Mouse (Mus musculus): ENCODE data around the gene Camkmt. TPM values are rescaled to one million over a fixed set of nuclear protein-coding genes. Genes with fewer than 3 reads are reported as not detected.
A peak's percentile ranks its signal among the peaks of the same experiment; 100 is the strongest.

Gene Camkmt
- polyA plus RNA-seq, 1 experiment from 2014 or later: 17.0 TPM

- Histone ChIP-seq H3K27me3 (peaks cover 13% of the 10 kb centered on the region), H3K4me1 (0 out of 2 replicates have a peak, but pooled peaks cover 4% of the 10 kb centered on the region), H3K36me3 (ENCODE audit: poor library complexity, severe bottlenecking) (no peaks in the 10 kb centered on the region), H3K9ac (no peak overlapping the region), H3K4me2 (no peak overlapping the region), H3K9me3 (replicated peaks) (no peaks in the 10 kb centered on the region), H3K4me3 (no peak overlapping the region), H3K27ac (no peak overlapping the region)
- no peak for ATAC-seq
- 70% methylated on average over 8 of the region's 8 CpGs for WGBS
Measured at GRCm38 (mm10) chr17:85381578-85382223, 291.3 kb downstream of the Camkmt start.

- WGBS: 70% methylated on average over 4 of the region's 4 CpGs
- no peak overlapping the region for H3K4me3 ChIP-seq
- no peaks in the 10 kb centered on the region for H3K36me3 ChIP-seq (ENCODE audit: poor library complexity, severe bottlenecking)
- no peak for ATAC-seq
- 0 out of 2 replicates have a peak, but pooled peaks cover 4% of the 10 kb centered on the region for H3K4me1 ChIP-seq
- no peak overlapping the region for H3K27ac ChIP-seq
- no peaks in the 10 kb centered on the region for H3K9me3 ChIP-seq (replicated peaks)
- H3K9ac ChIP-seq: no peak overlapping the region
- no peak overlapping the region for H3K4me2 ChIP-seq
- H3K27me3 ChIP-seq: peaks cover 18% of the 10 kb centered on the region
Measured at GRCm38 (mm10) chr17:85382344-85382743, 292.0 kb downstream of the Camkmt start.

GRCm38 (mm10) chr17:85382906-85383305 lies 292.6 kb downstream of the Camkmt start:
- WGBS: 84% methylated on average over 6 of the region's 6 CpGs
- no peak for ATAC-seq

GRCm38 (mm10) chr17:85393091-85393890 lies 302.9 kb downstream of the Camkmt start:
- no peaks in the 10 kb centered on the region for H3K9me3 ChIP-seq (replicated peaks)
- no peaks in the 10 kb centered on the region for H3K36me3 ChIP-seq (ENCODE audit: poor library complexity, severe bottlenecking)
- H3K27ac ChIP-seq: peak overlapping the region; percentile 70
- peaks cover 46% of the 10 kb centered on the region for H3K4me1 ChIP-seq
- H3K4me3 ChIP-seq: no peak overlapping the region
- 5% methylated on average over 16 of the region's 16 CpGs for WGBS
- H3K27me3 ChIP-seq: peaks cover 25% of the 10 kb centered on the region
- peak overlapping the region; percentile 53 for H3K4me2 ChIP-seq
- H3K9ac ChIP-seq: no peak overlapping the region
- peak; percentile 54 for ATAC-seq

More at GRCm38 (mm10) chr17:85382906-85383305, 292.6 kb downstream of the Camkmt start:
- H3K4me2 ChIP-seq: no peak overlapping the region
- H3K4me3 ChIP-seq: no peak overlapping the region
- 0 out of 2 replicates have a peak, but pooled peaks cover 4% of the 10 kb centered on the region for H3K4me1 ChIP-seq
- no peaks in the 10 kb centered on the region for H3K9me3 ChIP-seq (replicated peaks)
- H3K36me3 ChIP-seq (ENCODE audit: poor library complexity, severe bottlenecking): no peaks in the 10 kb centered on the region
- peaks cover 21% of the 10 kb centered on the region for H3K27me3 ChIP-seq
- no peak overlapping the region for H3K27ac ChIP-seq
- no peak overlapping the region for H3K9ac ChIP-seq

GRCm38 (mm10) chr17:85393891-85394321 lies 303.6 kb downstream of the Camkmt start:
- 7% methylated on average over 7 of the region's 7 CpGs for WGBS
- Histone ChIP-seq H3K27ac (peak overlapping the region; percentile 70), H3K4me1 (peaks cover 46% of the 10 kb centered on the region), H3K9ac (0 out of 2 replicates have a peak overlapping the region, but pooled peaks have one; percentile 3), H3K4me2 (peak overlapping the region; percentile 53), H3K27me3 (peaks cover 29% of the 10 kb centered on the region), H3K9me3 (replicated peaks) (no peaks in the 10 kb centered on the region), H3K36me3 (ENCODE audit: poor library complexity, severe bottlenecking) (no peaks in the 10 kb centered on the region), H3K4me3 (peak overlapping the region; percentile 10; the same call in 1 of the 2 replicates)
- peak; percentile 76 for ATAC-seq

- no peaks in the 10 kb centered on the region for H3K36me3 ChIP-seq (ENCODE audit: poor library complexity, severe bottlenecking)
- H3K27ac ChIP-seq: peak overlapping the region; percentile 70
- H3K4me3 ChIP-seq: no peak overlapping the region
- no peaks in the 10 kb centered on the region for H3K9me3 ChIP-seq (replicated peaks)
- H3K9ac ChIP-seq: no peak overlapping the region
- peak overlapping the region; percentile 53 for H3K4me2 ChIP-seq
- peaks cover 18% of the 10 kb centered on the region for H3K27me3 ChIP-seq
- ATAC-seq: peak; percentile 70
- WGBS: 22% methylated on average over 5 of the region's 5 CpGs
- H3K4me1 ChIP-seq: peaks cover 46% of the 10 kb centered on the region
Measured at GRCm38 (mm10) chr17:85395502-85395901, 305.1 kb downstream of the Camkmt start.

- H3K36me3 ChIP-seq (ENCODE audit: poor library complexity, severe bottlenecking): no peaks in the 10 kb centered on the region
- 58% methylated on average over 4 of the region's 4 CpGs for WGBS
- H3K4me3 ChIP-seq: no peak overlapping the region
- no peak overlapping the region for H3K27ac ChIP-seq
- peaks cover 23% of the 10 kb centered on the region for H3K27me3 ChIP-seq
- H3K4me1 ChIP-seq: peaks cover 14% of the 10 kb centered on the region
- H3K9me3 ChIP-seq (replicated peaks): no peaks in the 10 kb centered on the region
- no peak overlapping the region for H3K4me2 ChIP-seq
- no peak overlapping the region for H3K9ac ChIP-seq
- no peak for ATAC-seq
Measured at GRCm38 (mm10) chr17:85400751-85401150, 310.4 kb downstream of the Camkmt start.

- H3K9me3 ChIP-seq (replicated peaks): no peaks in the 10 kb centered on the region
- peaks cover 14% of the 10 kb centered on the region for H3K27me3 ChIP-seq
- ATAC-seq: no peak
- H3K9ac ChIP-seq: no peak overlapping the region
- 78% methylated on average over 5 of the region's 5 CpGs for WGBS
- no peaks in the 10 kb centered on the region for H3K36me3 ChIP-seq (ENCODE audit: poor library complexity, severe bottlenecking)
- H3K27ac ChIP-seq: no peak overlapping the region
- peaks cover 3% of the 10 kb centered on the region; the same call in 1 of the 2 replicates for H3K4me1 ChIP-seq
- no peak overlapping the region for H3K4me2 ChIP-seq
- H3K4me3 ChIP-seq: no peak overlapping the region
Measured at GRCm38 (mm10) chr17:85405161-85405560, 314.8 kb downstream of the Camkmt start.

GRCm38 (mm10) chr17:85406195-85406594 lies 315.8 kb downstream of the Camkmt start:
- no peak overlapping the region for H3K4me3 ChIP-seq
- no peaks in the 10 kb centered on the region for H3K36me3 ChIP-seq (ENCODE audit: poor library complexity, severe bottlenecking)
- 0 out of 2 replicates have a peak, but pooled peaks cover 3% of the 10 kb centered on the region for H3K9me3 ChIP-seq (replicated peaks)
- WGBS: 84% methylated on average over 10 of the region's 10 CpGs
- no peak overlapping the region for H3K27ac ChIP-seq
- no peak overlapping the region for H3K9ac ChIP-seq
- H3K4me2 ChIP-seq: no peak overlapping the region
- no peak for ATAC-seq
- H3K27me3 ChIP-seq: peaks cover 14% of the 10 kb centered on the region
- H3K4me1 ChIP-seq: no peaks in the 10 kb centered on the region

GRCm38 (mm10) chr17:85428831-85429230 lies 338.5 kb downstream of the Camkmt start:
- 0 out of 2 replicates have a peak, but pooled peaks cover 9% of the 10 kb centered on the region for H3K4me1 ChIP-seq
- no peak overlapping the region for H3K4me3 ChIP-seq
- no peaks in the 10 kb centered on the region for H3K36me3 ChIP-seq (ENCODE audit: poor library complexity, severe bottlenecking)
- 89% methylated on average over 7 of the region's 7 CpGs for WGBS
- H3K9me3 ChIP-seq (replicated peaks): no peaks in the 10 kb centered on the region
- no peak overlapping the region for H3K4me2 ChIP-seq
- H3K27ac ChIP-seq: no peak overlapping the region
- ATAC-seq: no peak
- no peak overlapping the region for H3K9ac ChIP-seq
- no peaks in the 10 kb centered on the region for H3K27me3 ChIP-seq

GRCm38 (mm10) chr17:85432923-85433322 lies 342.6 kb downstream of the Camkmt start:
- Histone ChIP-seq H3K36me3 (ENCODE audit: poor library complexity, severe bottlenecking) (no peaks in the 10 kb centered on the region), H3K9ac (no peak overlapping the region), H3K4me2 (no peak overlapping the region), H3K27ac (no peak overlapping the region), H3K9me3 (replicated peaks) (no peaks in the 10 kb centered on the region), H3K4me1 (0 out of 2 replicates have a peak, but pooled peaks cover 15% of the 10 kb centered on the region), H3K27me3 (0 out of 2 replicates have a peak, but pooled peaks cover 4% of the 10 kb centered on the region), H3K4me3 (no peak overlapping the region)
- 46% methylated on average over 8 of the region's 8 CpGs for WGBS
- no peak for ATAC-seq

GRCm38 (mm10) chr17:85443036-85443435 lies 352.7 kb downstream of the Camkmt start:
- 0 out of 2 replicates have a peak, but pooled peaks cover 3% of the 10 kb centered on the region for H3K27me3 ChIP-seq
- no peak overlapping the region for H3K4me2 ChIP-seq
- H3K4me3 ChIP-seq: no peak overlapping the region
- no peaks in the 10 kb centered on the region for H3K36me3 ChIP-seq (ENCODE audit: poor library complexity, severe bottlenecking)
- no peak for ATAC-seq
- H3K27ac ChIP-seq: no peak overlapping the region
- WGBS: 87% methylated on average over 8 of the region's 8 CpGs
- peaks cover 9% of the 10 kb centered on the region for H3K4me1 ChIP-seq
- no peaks in the 10 kb centered on the region for H3K9me3 ChIP-seq (replicated peaks)
- no peak overlapping the region for H3K9ac ChIP-seq
